Mouse (Mus musculus) T-helper 1 cell (primary cell): ENCODE measurements at regions not wholly inside any gene's neighbourhood (a gene's known extent, or its start where the extent isn't known, plus 50 kb on each side); places are given as distances from the start of the nearest gene placed in this dataset.

ENCODE experiments used
- in situ Hi-C: fragments of 300-600 bp; cut with MboI, MseI; formaldehyde crosslinking; loops from one replicate; pipeline ENCODE4 v1.15.1; 2025; ENCODE audit warnings: high pct_unique_total_duplicates

DNA sequence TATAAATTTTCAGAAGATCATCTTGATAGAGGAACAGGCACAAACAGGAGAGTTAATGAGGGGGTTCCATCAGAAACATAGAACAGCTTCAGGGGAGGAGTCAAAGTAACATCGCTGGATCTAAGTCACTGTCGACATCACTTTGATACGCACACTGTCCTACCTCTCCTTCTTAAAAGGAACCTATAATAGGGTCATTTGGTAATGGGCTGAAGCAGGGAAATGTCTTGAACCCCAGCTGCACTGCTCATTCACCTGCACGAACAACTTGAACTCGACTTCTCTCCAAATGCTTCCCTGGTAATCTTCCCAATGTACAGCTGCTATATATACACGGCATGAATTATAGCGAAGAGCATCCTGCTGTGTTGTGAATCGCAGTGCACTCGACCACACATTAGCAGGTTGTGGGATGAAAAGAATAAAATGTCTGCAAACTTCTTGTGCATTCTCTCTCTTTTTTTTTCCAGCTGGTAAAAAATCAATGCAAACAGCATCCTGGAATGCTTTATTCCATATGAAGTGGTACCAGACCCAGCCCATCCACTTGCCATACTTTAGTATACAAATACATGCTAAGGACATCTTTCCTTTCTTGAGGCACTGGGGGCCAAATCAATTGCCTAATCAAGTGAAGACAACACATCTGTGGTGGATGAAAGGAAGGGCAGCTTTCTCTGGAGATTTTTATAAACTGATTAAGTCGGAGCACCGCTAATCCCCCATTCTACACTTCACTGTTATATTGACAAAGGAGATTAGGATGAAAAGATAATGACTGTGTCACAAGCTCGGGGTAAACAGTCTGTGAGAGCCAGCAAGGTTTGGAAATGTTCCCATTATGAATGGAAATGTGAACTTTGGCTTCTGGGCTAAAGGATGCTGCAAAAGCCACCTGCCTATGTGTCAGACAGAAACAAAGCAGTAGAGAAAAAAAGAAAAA is 325.6 kb upstream of the Itga1 start:
- in situ Hi-C loops = loop anchor here (25.0 kb wide), 1 partner anchor 1935 kb away; no protein-coding TSS in a partner anchor

DNA sequence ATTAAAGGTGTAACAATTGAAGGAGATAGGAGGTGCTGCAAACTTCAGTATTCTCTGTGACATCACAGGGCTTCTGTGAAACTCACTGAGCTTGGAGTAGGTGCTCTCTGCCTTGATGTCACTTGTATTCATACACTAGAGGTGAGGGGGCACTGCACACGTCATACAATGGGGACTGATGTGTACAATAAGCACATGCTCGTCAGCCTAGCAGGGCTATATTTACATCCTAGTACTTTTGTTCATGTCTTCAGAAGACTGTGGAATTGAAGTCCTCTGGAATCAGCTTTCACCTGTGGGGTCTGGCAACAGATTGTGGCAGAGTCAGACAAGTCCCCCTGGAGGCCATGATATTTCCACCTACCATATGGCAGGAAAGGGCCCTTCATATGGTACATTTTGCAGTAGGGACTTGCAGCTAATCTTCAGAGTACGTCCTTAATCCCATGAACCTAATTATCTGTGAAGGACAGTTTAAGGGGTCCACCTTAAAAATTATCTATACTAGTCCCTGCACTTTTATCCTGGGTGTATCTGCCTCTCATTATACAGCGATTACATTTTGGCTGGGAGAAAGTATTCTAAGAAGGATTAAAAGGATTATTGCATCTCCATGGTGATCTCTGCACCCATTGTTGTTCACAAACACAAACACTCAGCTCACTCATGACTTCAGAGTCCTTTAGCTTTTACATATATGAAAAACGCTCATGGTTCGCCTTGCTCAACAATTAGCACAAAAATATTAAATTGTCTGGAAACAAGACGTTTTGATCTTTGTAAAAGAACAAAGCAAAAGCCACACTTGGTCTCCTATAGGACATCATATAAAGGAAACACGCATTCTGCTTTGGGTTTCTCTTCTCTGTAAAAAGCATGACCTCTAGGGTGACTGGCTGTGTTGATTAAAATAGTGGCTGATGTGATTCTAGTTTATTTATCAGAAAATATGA is 324.1 kb upstream of the Itga1 start:
- in situ Hi-C loops = loop anchor here (25.0 kb wide), 1 partner anchor 1936 kb away; no protein-coding TSS in a partner anchor

DNA sequence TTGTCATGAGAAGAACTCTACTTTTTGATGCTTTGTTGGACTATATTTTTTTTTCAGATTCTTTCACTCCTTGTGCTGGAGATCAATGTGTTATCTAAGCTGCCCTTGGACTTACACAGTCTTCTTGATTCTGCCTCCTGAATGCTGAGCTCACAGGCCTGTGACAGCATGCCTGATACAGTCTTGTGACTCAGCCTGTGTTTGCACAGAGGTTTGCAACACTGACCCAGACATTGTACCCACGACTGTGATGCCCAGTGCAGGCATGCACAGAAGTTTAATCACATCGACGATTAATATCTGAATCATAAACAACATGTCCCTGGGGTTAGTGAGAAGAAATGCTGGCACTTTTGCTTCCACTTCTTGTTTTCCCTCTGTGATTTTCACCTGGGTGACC is 322.0 kb upstream of the Itga1 start:
- in situ Hi-C loops = no loop called here

DNA sequence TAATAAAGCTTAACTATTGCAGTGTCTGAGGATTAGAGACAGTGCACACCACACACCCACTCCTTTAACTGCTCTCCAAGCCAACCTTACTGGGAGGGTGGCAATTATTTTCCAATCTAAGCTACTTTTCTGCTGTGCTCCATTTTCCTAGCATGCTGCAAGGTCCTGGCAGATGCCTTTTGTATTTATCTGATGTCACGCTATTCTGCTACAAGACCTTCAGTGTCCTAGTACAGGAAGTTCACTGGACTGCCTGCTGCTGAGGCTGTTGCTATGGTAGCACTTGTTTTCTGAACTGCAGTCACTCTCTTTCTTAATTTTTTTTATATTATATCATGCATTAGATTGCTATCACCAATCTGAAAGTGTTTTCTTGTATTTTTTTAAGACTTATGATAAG is 319.7 kb upstream of the Itga1 start:
- in situ Hi-C loops = no loop called here

DNA sequence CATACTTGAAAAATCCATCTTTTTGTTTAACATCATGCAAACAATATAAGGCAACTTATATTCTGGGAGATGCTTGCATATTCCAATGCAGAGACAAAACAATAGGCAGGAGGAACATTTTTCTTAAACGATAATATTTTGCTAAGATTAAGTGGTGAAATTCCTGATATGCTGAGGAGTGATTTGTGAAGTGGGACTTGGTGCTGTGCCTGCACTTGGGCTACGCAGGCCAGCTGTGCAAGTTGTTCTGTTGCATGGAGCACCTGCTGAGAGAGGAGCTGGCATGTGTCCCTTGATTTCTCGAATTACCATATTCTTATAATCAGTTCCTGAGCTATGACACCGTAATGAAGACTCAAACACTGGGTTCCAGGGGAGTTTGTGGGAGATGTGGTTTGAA is 316.1 kb upstream of the Itga1 start:
- in situ Hi-C loops = no loop called here

DNA sequence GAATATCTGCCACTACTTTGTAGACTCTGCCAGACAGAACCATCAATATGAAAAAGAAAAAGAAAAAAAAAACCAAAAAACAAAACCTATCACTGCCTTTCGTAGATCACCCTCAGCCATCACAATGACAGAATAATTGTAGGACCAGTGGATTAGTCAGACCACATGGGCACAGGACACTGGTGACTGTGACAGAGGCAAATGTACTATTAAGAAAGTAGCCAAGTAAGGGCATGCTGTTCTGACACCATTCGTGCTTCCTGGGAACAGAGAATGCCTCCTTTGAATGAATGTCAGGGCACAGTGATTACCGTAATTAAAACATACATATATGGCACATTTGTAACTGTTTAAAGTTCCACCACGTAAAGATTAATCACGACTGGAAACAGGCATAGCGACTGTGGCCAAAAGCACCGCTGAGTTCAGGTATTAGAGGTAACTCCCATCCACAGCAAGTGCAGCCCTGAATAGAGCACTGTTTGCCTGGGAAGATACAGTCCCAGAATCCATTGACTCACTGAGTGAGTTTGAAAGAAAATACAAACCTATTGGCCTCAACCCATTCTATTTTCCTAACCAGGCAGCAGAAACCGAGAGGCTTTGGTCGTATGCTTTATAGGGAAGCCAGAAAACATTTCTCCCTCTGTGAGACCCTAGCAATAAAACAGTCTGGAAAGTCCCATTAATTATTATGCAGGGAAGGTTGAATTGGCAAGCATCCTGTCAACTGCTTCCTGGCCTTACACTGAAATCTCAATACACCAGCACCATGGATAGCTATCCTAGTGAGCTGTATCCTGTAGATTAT is 312.2 kb upstream of the Itga1 start:
- in situ Hi-C loops = no loop called here

DNA sequence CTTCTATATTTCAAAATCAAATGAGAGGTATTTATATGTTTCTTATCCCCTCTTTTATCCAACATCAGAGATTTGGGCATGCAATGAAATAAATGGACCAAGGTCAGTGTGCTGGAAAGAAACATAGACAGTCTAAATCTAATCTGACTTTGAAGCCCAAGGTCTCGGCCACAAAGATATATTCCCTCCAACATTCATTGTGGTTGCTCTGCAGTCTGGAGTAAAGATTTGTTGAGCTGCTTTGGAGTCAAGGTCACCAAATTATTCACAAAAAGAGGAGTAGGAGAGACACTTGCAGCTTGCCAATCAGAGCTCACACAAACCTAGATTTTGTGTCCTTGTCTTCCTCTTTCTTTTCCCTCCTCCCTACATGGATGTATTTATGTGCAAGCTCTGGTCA is 304.2 kb upstream of the Itga1 start:
- in situ Hi-C loops = no loop called here

DNA sequence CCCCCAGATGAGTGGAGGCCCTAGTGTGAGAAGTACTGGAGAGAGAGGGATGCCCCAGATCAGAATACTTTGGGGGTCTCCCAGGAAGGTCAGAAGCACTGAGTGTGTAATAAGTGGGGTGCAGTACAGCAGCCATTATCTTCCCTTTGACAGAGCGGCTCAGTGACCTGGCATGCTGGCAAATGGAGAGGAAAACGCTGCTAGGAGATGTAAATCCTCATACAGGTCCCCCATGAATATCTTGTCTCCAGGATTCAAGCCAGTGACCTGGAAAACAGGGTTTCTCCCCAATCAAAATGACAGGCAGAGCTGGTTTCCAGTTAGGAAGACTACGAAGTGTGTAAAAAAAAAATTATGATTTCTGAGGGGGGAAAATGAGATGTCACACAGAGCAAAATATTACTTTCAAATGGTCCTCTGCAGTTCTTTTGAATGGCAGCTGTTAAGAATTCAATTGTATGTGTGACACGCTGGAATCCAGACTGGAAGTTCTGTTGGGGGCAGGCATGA is 299.0 kb upstream of the Itga1 start:
- in situ Hi-C loops = no loop called here

DNA sequence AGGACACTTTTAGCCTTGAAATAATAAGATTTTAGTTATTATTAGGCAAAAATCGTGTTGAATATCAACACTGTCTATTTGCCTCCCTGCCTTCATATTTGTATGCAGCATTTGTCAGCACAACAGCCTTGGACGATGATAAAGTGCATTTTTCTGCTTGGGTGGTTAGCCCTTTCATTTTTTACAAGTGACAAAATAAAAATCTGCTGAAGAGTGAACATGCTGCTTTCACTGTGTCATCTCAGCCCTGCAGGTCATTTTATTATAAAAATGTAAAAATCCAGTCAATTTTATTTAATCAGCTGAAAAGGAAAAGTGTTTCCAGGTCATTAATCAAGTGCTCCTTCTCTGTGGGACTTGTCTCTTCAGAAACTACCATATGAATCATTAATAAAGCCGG is 277.9 kb upstream of the Itga1 start:
- in situ Hi-C loops = no loop called here

DNA sequence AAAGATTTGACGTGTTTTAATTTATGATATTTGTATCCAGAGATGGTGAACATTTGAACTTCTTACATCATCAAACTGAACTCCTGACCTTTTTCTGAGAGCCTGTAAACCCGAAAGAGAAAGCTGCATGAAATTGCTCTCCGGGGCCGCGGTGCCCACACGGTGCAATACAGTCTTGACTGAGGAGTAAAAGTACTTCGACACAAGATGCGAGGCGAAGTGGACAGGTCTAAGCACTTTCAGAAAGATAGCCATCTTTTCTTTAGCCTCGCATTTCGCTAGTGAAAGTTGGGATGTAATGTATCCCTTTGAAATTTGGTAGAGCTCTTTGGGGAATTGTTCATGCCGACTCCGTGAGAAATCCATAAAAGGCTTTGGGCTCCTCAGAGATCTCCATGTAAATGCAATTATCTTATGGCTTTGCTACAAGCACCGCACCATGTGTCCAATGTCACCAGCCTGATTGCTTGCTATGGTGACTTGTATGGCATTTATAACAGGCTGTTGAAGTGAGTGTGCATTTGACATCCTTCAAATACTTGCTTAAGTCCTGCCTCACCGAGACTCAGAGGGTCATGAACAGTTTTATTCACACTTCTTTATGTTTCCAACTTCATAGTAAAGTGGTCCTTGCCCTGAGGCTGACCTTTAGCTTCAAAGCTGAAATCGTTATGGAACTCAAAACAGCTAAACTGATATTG is 274.6 kb upstream of the Itga1 start:
- in situ Hi-C loops = no loop called here

DNA sequence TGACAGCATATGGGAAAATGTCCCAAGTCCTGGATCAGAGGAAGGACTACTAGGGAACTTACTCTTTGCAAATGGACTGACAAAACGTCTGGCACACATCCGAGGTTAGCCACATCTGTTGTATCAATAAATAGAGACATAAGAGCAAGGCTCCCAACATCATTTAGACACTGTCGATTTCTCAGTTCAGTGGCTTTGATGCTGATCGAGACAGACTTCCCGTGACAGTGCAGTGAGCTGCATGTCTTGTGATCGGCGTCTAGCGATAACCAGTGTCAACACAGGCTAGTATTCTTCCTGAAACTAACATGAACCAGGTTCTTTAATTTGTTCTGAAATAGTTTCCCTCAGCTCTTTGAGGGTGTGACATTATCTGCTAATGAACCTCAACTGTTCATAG is 259.7 kb upstream of the Itga1 start:
- in situ Hi-C loops = no loop called here

DNA sequence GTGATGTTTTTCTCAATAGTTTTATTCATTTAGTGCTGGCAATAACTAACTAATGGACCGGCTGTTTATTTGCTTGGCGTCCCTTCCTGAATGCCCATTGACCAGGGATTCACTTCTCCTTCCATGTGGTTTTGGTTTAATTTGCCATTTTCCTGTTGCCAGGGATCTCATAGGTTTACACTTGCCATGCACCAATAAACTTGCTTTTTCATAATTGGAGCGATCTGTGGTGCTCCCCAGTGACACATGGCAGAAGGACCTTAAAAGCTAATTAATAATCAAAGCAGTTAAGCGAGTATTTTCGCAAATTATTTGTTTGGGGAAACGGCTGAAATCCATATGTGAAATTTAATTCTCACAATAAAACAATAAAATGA is 245.2 kb upstream of the Itga1 start:
- in situ Hi-C loops = no loop called here

DNA sequence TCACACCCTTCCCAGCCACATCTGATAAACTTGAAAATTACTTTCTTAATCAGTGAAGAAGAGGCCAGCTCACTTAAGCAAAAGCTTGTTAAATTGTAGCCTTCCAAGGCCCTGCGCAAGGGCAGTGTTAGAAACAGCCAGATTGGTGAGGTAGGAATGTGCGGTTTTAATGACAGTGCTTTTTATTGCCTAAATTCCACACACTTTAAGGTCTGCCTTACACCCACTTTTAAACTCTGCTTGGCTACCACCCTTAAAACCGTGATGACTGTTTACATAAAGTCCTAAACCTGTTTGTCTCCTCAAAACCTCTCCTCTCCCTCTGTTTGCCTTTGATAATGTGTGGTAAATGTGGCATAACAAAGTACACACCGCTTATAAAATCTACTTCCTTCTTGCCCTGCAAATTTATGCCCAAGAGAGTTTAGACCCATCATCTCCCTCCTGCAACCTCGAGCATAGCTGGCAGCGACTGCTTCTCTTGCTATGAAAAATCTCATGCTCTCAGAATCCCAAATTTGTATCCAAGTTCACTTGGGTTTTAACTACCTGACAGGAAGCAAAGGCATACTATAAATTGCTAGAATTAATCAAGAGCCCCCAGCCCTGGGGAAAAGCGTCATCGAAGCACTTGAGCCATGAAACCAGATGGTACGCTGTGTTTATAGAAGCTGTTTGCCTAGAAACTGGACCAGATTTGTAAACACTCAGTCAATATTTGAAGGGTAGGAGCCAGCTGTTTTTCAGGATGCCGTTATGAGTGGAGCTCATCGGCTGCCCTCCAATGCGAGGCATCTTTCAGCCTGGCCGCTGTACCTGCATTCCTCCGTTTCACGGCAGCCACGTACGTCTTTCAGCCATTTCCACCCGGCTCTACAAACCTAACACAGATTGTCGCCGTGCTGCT is 244.6 kb upstream of the Itga1 start:
- in situ Hi-C loops = no loop called here

DNA sequence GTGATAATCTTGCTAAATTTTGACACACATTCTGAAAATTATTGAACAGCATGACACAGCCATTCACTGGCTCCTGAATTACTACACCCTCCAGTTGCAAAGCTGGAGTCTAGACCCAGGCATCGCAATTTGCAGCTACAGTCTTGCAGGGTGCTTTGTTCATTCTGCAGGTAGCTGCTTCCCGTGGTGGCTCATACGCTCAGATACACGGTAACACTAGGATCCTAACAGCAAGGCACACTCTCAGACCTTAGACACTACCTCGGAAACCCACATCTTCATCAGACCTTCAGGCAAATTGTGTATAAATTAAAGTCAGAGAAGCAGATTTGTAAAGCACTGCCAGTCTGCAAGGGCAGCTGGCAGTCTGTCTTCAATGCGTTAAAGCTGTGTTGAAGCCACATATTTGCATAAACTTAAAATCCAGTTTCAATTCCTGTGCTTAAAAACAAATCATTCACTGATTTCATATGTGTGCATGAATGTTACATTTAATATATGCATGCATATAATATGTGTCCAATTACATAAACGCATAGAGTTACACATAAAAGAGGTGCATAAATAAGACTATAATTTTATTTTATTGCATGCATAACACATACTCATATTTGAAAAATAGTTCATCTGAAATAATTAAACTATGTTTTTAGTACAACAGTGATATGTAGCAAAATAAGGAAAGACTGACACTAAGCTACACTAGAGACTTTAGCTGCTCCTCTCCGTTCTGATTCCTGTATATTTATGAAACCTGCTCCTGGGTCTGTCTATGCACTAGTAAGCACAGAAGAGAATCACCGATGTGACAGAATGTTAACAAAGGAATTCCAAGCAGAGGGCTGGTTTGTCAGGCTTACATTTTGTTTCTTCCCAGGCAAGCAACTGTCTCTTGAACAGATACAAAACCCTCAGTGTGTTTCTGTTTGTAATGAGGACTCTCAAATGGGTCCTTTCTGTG is 227.5 kb upstream of the Itga1 start:
- in situ Hi-C loops = no loop called here

DNA sequence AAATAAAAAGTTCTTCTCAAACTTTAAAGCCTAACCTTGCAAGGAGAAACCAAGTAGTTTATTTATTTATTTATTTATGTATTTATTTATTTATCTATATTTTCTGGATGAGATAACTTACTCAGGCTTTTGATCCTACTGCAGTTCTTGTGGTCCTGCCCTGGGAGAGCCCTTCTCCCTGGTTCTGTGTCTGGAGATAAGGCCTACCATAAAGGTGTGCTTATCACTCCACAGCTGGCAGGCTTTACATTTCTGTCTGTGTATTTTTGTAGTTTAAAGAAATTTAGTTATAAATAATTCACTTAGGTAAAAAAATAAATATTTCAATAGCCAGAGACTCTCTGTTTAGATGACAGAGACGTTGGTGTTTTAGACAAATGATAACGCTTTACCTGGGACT is 224.5 kb upstream of the Itga1 start:
- in situ Hi-C loops = no loop called here

DNA sequence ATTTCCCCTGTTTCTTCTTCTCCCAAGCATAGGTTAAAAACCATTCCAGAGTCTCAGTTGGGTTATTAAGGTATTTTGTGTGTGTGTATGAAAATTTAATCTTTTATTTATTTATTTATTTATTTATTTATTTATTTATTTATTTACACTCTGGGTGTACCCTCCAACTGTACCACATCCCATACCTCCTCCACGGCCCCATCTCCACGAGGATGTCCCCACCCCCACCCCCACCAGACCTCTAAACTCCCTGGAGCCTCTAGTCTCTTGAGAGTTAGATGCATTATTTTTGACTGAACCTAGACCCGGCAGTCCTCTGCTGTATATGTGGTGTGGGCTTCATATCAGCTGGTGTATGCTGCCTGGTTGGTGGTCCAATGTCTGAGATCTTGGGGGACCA is 214.9 kb upstream of the Itga1 start:
- in situ Hi-C loops = no loop called here

DNA sequence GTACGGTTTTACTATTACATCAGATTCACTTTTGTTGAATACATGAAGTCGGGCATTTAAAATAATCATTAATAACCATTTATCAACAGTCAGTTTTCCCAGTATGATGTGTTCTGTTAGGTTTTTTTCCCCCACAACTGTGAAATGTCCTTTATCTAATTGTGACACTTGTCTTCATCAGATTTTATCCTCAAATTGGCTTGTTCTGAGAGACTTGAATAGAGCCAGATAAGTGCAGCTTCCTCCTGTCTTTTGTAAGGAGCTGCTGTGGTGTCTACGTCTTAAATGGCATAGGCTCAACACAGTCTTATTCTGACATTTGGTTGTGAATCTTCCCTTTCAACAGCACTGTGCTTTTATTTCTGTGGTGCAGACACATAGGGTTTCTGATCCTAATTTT is 206.8 kb upstream of the Itga1 start:
- in situ Hi-C loops = no loop called here

DNA sequence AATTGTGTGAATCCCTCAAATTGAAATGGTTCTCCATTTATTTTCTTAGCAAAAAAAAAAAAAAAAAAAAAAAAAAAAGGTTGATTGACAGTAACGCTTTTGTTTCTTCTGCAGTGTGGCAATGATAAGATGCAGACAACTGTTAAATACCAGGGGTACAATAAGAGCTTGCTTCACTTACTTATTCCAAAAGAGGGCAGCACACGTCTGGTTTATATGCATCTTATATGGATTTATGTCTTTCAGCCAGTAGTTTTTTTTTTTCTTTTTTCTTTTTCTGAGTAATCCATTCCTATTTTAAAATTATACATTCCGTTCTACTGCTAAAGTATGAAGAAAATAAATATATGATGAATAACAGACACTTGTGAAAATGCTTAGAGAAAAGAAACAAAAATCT is 185.6 kb upstream of the Itga1 start:
- in situ Hi-C loops = no loop called here

DNA sequence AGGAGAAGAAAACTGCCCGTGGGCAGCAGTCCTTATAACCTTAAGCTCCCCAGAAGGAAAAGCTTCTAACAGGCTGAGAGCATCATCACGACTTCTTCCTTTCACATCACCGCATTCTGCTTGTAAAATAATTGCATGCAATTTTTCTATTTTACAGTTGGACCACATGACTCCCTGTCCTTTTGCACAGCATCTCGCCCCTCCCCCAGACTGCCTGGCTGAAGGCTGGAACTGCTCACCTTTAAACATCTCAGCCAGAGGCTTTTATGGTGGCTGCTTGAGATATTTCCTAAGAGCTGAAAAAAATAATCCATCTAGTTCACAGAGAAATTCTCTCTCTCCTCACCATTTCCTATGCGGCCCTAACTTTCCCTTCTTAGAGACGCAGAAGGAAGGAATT is 164.4 kb upstream of the Itga1 start:
- in situ Hi-C loops = no loop called here
